ENCODE assay signal across 16 mouse cellular contexts in the genomic region with DNA sequence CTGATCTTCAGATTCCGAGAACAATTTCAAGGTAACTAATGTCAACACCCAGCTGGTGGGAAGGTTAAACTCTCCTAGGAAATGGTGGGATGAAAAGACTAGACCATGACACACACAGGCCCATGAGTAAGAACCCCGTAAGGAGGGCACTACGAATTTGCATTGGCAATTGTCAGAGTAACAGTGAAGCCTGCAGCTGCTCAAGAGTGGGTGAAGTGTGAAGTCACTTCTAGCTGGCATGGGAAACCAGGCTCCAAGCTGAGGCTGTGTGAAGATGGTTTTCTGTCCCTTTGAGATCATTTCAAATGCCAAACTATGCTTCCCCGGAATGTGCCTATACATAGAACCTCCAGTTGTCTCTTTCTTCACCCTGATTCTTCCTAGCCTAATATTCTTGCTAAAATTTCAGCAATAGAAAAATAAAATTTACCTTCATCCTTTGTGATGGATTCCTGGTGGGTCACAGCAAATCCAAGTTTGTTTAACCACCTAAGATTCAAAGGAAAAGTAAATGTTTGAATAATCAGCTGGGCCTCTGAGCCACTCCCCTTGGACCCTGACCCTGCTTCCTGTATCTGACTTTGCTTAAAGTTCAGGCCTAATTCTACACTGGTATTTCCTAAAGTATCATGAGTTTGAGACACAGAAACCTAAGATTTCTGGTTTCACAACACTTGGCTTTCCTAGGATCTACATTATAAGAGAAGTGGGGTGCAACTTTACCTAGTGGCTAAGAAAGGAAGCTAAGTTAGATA.
DNase-seq lines count a peak whose midpoint lies in the region; ATAC-seq lines count a peak whose summit lies in the region.
"Had no signal": no experiment of that assay in that cellular context is flagged by ENCODE, and none has a peak within 500 bp of the region (broad histone marks: within the 10 kb centered on the region; RNA-seq: fewer than 3 reads in every experiment).

No protein-coding gene starts in this region.

- no peaks in the 10 kb centered on the region for H3K9me3 ChIP-seq in stomach, embryonic 14.5 days (ENCODE audit: control insufficient read depth, low read depth, low read length)
- H3K9me3 ChIP-seq: embryonic facial prominence, embryonic 13.5 days; forebrain, embryonic 10.5 days; heart, embryonic 13.5 days; midbrain, embryonic 10.5 days had no signal

- no peaks in the 10 kb centered on the region for H3K27me3 ChIP-seq in stomach, embryonic 14.5 days (ENCODE audit: control insufficient read depth, insufficient read depth, low read length)
- H3K27me3 ChIP-seq: embryonic facial prominence, embryonic 13.5 days; heart, embryonic 13.5 days had no signal

- no peaks in the 10 kb centered on the region for H3K4me1 ChIP-seq in stomach, embryonic 14.5 days (ENCODE audit: control insufficient read depth, insufficient read depth, low read length)
- H3K4me1 ChIP-seq: embryonic facial prominence, embryonic 13.5 days; forebrain, embryonic 10.5 days; heart, embryonic 13.5 days; midbrain, embryonic 10.5 days had no signal

- intact Hi-C loops in left cerebral cortex, postnatal 10 days (cut with DNase I): no loop called here

- H3K9ac ChIP-seq in stomach, embryonic 14.5 days (replicated peaks; ENCODE audit: low read depth, low read length): no peak overlapping the region
- H3K9ac ChIP-seq: embryonic facial prominence, embryonic 13.5 days; heart, embryonic 13.5 days; liver, embryonic 14.5 days had no signal

- H3K27ac ChIP-seq in stomach, embryonic 14.5 days (ENCODE audit: low read length): peak overlapping the region; percentile 56; the same call in 1 of the 2 replicates
- H3K27ac ChIP-seq: embryonic facial prominence, embryonic 13.5 days; forebrain, embryonic 10.5 days; heart, embryonic 13.5 days; liver, embryonic 14.5 days; midbrain, embryonic 10.5 days had no signal

- no peaks in the 10 kb centered on the region for H3K36me3 ChIP-seq in stomach, embryonic 14.5 days (ENCODE audit: control insufficient read depth, insufficient read depth, low read length)
- H3K36me3 ChIP-seq: embryonic facial prominence, embryonic 13.5 days; forebrain, embryonic 10.5 days; heart, embryonic 13.5 days; midbrain, embryonic 10.5 days had no signal

- no peak for ATAC-seq in stomach, embryonic 14.5 days (ENCODE audit: insufficient number of reproducible peaks, insufficient read depth, low FRiP score, low read depth)

- 82% methylated on average over 4 of the region's 4 CpGs for WGBS in stomach, embryonic 14.5 days

- H3K4me2 ChIP-seq in stomach, embryonic 14.5 days (replicated peaks; ENCODE audit: low read depth, low read length): no peak overlapping the region
- H3K4me2 ChIP-seq: embryonic facial prominence, embryonic 13.5 days; heart, embryonic 13.5 days had no signal

- no peak overlapping the region for H3K4me3 ChIP-seq in stomach, embryonic 14.5 days (ENCODE audit: low read depth, low read length)
- H3K4me3 ChIP-seq: embryonic facial prominence, embryonic 13.5 days; forebrain, embryonic 10.5 days; heart, embryonic 13.5 days; midbrain, embryonic 10.5 days had no signal

- peak; percentile 33 to 48 for DNase-seq in layer of hippocampus, adult 8-10 months (ENCODE audit: low spot score in 2 of 2)
- DNase-seq in layer of hippocampus, postnatal 14 days (ENCODE audit: low spot score in 2 of 2): no peak
- peak; percentile 25 to 53 for DNase-seq in frontal cortex, postnatal 10 days (ENCODE audit: low spot score in 2 of 2)
- DNase-seq in left cerebral cortex, postnatal 10 days (ENCODE audit: extremely low spot score in 1 of 2, low spot score in 2 of 2): peak; percentile 23 to 37
- DNase-seq in urinary bladder, adult 18-20 months (ENCODE audit: low spot score in 2 of 2): no peak
- no peak for DNase-seq in testis, postnatal 14 days (ENCODE audit: low spot score)
- no peak for DNase-seq in gastrocnemius, postnatal 25 days
- DNase-seq: adrenal gland, postnatal 25 days; gastrocnemius, postnatal 10 days; kidney, adult 11 months had no signal

Comparison
In these comparisons a context has a peak if more than half of its experiments do, and no peak if none do; other contexts are left out.
1. DNase-seq: peak in layer of hippocampus, adult 8-10 months (2 of 2), frontal cortex, postnatal 10 days (2 of 2) and left cerebral cortex, postnatal 10 days (2 of 2); none in layer of hippocampus, postnatal 14 days (0 of 2), urinary bladder, adult 18-20 months (0 of 2), testis, postnatal 14 days (single experiment) and gastrocnemius, postnatal 25 days (single experiment).